Mouse (Mus musculus) intestine, postnatal 0 days (tissue): ENCODE data around the gene Egflam. TPM values are rescaled to one million over a fixed set of nuclear protein-coding genes. Genes with fewer than 3 reads are reported as not detected.

ENCODE experiments used
- ATAC-seq: fragments of 200-750 bp; cut with Nextera tagmentation; 2 replicates; pipeline ENCODE4 v1.8.0; 2017; ENCODE audit warnings: mild to moderate bottlenecking, moderate TSS enrichment, moderate library complexity
- H3K27ac ChIP-seq: fragments of 300-500 bp; sonication (generic); 2 replicates; pipeline ENCODE4 v1.5.1; 2014; ENCODE audit warnings: mild to moderate bottlenecking, low read depth, low read length, moderate library complexity
- H3K27me3 ChIP-seq: fragments of 300-500 bp; sonication (generic); replicated peaks from 2 replicates; pipeline ENCODE4 v1.6.1; 2014; ENCODE audit warnings: low read length, mixed read lengths; ENCODE audit not compliant: control insufficient read depth, insufficient read depth
- H3K36me3 ChIP-seq: fragments of 300-500 bp; sonication (generic); 2 replicates; pipeline ENCODE4 v1.6.1; 2014; ENCODE audit warnings: mild to moderate bottlenecking, moderate library complexity; ENCODE audit not compliant: control insufficient read depth, insufficient read depth
- H3K4me1 ChIP-seq: fragments of 300-500 bp; sonication (generic); replicated peaks from 2 replicates; pipeline ENCODE4 v1.6.1; 2014; ENCODE audit warnings: antibody characterized with exemption, low read length, mixed read lengths; ENCODE audit not compliant: control insufficient read depth, insufficient read depth
- H3K4me2 ChIP-seq: fragments of 300-500 bp; sonication (generic); replicated peaks from 2 replicates; pipeline ENCODE4 v1.6.1; 2014; ENCODE audit warnings: low read depth, mild to moderate bottlenecking, moderate library complexity
- H3K4me3 ChIP-seq: fragments of 300-500 bp; sonication (generic); 2 replicates; pipeline ENCODE4 v1.5.1; 2014; ENCODE audit warnings: low read depth, low read length
- H3K9ac ChIP-seq: fragments of 300-500 bp; sonication (generic); 2 replicates; pipeline ENCODE4 v1.6.1; 2014; ENCODE audit warnings: mild to moderate bottlenecking, low read depth, low read length
- H3K9me3 ChIP-seq: fragments of 300-500 bp; sonication (generic); 2 replicates; pipeline ENCODE4 v1.6.1; 2016; ENCODE audit warnings: mixed run types; ENCODE audit not compliant: control insufficient read depth
- CTCF ChIP-seq: sonication (generic); IDR thresholded peaks from 2 replicates; pipeline ENCODE4 v1.5.1; 2016; ENCODE audit warnings: low read depth, mild to moderate bottlenecking, control low read depth, antibody characterized with exemption, moderate library complexity
- WGBS: fragments of 180-500 bp; shearing (Covaris S2); extraction: QIAGEN DNeasy Blood & Tissue Kit; methylation state at CpG from one replicate; pipeline ENCODE4 v1.1.7; 2014; 5-methylcytosine and 5-hydroxymethylcytosine counted together
- polyA plus RNA-seq: library from polyadenylated mRNA; unstranded; fragments of >200 nt; fragmentation: Nextera tagmentation; extraction: Ambion mirVana; gene quantifications from 2 replicates; pipeline ENCODE4 v1.2.1, GENCODE M21; 2015

Gene Egflam
- polyA plus RNA-seq, 1 experiment from 2014 or later: 5.2 TPM

DNA sequence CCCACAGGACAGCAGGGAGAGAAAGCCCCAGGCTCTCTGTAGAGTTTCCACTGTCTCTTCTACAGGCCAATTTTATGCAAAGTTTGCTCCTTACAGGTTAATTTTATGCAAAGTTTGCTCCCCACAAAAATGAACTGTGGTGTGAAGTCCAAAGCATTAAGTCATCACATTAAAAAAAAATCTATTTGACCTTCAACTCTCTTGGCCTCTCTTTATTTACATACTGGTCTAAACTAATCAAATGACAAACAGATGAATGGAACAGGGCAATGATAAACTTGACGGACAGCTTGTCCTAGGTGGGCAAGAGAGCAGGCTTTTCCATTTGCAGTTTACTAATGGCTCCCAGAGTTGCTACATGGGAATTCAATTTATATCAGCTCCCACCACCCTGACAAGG lies 98.3 kb downstream of the Egflam start:
- no peak for ATAC-seq
- Histone ChIP-seq H3K9ac (no peak overlapping the region), H3K4me2 (no peak overlapping the region), H3K27me3 (no peaks in the 10 kb centered on the region), H3K27ac (no peak overlapping the region), H3K4me3 (no peak overlapping the region), H3K36me3 (no peaks in the 10 kb centered on the region), H3K9me3 (no peaks in the 10 kb centered on the region), H3K4me1 (no peaks in the 10 kb centered on the region)
- WGBS: 63% methylated on average over 1 of the region's 1 CpGs
- no peak for TF ChIP-seq CTCF

DNA sequence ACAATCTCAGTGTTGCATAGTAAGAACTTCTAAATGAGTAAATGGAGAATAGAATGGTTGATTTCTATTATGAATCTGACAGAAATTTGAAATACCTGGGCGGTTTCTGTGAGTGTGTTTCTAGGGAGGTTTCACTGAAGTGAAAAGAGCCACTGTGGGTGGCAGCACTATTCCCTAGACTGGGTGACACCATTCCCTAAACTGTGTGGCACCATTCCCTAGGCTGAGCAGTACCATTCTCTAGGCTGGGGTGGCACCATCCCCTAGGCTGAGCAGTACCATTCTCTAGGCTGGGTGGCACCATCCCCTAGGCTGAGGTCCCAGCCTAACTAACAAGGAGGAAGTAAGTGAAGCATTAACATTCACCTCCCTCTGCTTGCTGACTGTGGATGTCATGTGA lies 103.0 kb downstream of the Egflam start:
- TF ChIP-seq CTCF: no peak
- Histone ChIP-seq H3K36me3 (no peaks in the 10 kb centered on the region), H3K4me2 (no peak overlapping the region), H3K9me3 (no peaks in the 10 kb centered on the region), H3K4me3 (no peak overlapping the region), H3K9ac (no peak overlapping the region), H3K4me1 (no peaks in the 10 kb centered on the region), H3K27ac (no peak overlapping the region), H3K27me3 (no peaks in the 10 kb centered on the region)
- WGBS: 95% methylated on average over 1 of the region's 1 CpGs
- ATAC-seq: no peak

DNA sequence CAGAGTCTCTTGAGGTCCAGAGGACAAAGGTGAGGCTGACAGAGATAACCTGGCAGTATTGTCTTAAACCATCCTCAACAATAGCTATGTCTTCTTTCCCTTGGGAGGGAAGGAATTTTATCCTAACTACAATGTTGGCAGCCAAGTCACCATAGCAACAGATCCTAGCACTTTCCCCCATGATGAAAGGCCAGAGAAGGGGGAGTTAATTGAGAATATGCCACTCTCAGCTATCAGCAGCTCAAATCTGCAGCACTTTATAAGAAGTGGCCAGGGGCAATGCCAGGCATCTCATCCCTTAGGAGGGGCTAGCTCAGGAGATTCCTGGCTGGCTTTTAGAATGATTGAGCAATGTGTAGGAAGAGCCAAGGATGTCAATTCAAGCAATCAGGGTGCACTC lies 105.3 kb downstream of the Egflam start:
- H3K4me2 ChIP-seq: no peak overlapping the region
- no peak overlapping the region for H3K9ac ChIP-seq
- H3K27ac ChIP-seq: no peak overlapping the region
- TF ChIP-seq CTCF: no peak
- H3K4me1 ChIP-seq: peaks cover 3% of the 10 kb centered on the region; the same call in 1 of the 2 replicates
- no peaks in the 10 kb centered on the region for H3K36me3 ChIP-seq
- H3K27me3 ChIP-seq: no peaks in the 10 kb centered on the region
- H3K4me3 ChIP-seq: no peak overlapping the region
- ATAC-seq: no peak
- H3K9me3 ChIP-seq: no peaks in the 10 kb centered on the region

DNA sequence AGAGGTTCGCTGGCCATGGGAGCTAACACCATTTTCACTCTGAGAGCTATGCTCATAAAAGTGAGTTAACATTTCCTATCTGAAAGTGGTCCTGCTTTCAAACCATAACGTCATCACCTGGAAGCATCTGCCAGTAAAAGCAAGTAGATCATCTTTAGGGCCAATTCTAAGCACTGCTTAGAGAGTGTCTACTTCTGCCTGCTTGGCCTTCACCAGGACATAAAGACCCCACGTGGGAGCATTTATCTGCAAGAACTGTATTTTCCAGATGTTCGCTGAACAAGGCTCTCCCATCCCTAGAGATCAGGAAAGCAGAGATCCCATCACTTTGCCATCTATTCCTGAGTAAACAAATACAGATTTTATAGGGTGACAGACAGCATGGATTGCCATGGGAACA lies 108.2 kb downstream of the Egflam start:
- no peak for TF ChIP-seq CTCF
- Histone ChIP-seq H3K9me3 (no peaks in the 10 kb centered on the region), H3K27ac (no peak overlapping the region), H3K9ac (no peak overlapping the region), H3K4me3 (no peak overlapping the region), H3K4me1 (peaks cover 3% of the 10 kb centered on the region; the same call in 1 of the 2 replicates), H3K4me2 (no peak overlapping the region), H3K36me3 (no peaks in the 10 kb centered on the region), H3K27me3 (no peaks in the 10 kb centered on the region)
- no peak for ATAC-seq
- WGBS: 76% methylated on average over 4 of the region's 4 CpGs

DNA sequence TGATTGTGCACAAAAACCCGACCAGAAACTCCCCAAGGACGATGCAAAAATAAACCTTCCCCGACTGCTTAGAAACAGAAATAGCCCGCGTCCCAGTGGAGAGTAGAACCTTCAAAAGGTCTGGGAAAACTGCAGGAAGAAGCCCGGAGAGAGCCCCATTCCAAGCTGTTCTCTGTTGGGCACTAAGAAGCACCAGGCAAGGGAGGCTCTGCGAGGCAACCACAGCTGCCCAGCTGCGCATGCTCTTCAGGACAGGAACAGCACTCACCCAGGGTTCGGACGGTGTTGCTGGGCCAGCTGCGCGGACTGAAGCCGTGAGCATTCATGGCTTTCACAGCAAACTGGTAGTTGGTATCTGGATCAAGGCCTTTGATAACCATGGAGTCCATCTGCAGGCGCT lies 108.7 kb downstream of the Egflam start:
- no peak overlapping the region for H3K9ac ChIP-seq
- ATAC-seq: no peak
- peaks cover 3% of the 10 kb centered on the region; the same call in 1 of the 2 replicates for H3K4me1 ChIP-seq
- WGBS: 70% methylated on average over 14 of the region's 14 CpGs
- H3K4me2 ChIP-seq: no peak overlapping the region
- no peaks in the 10 kb centered on the region for H3K9me3 ChIP-seq
- no peak overlapping the region for H3K4me3 ChIP-seq
- no peaks in the 10 kb centered on the region for H3K36me3 ChIP-seq
- H3K27ac ChIP-seq: no peak overlapping the region
- no peaks in the 10 kb centered on the region for H3K27me3 ChIP-seq
- no peak for TF ChIP-seq CTCF

DNA sequence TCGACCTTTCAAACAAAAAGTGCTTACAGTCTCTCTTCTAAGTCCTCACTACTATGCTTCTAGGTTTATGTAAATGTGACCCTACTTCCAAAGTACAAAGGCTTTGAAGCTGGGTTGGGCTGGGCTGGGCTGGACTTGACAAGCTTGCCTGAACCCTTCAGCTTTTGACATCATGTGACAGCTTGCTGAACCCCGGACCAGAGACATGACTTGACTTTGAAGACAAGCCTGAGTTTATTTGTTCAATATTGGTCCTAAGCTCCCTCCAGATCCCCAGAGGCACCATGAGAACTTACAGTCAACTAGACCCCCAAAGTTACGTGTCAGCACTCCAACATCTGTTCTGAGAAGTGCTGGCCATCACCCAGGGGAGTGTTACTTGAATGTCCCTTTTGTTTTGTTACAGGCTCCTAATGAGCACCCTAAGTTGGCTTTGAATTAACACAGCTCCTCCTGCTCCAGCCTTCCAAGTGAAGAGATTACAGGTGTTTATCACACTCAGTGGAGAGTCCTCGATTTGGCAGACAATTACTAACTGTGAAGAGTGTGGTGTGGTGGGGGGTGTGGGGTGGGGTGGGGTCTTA lies 109.3 kb downstream of the Egflam start:
- Histone ChIP-seq H3K27me3 (no peaks in the 10 kb centered on the region), H3K4me3 (no peak overlapping the region), H3K4me1 (peaks cover 3% of the 10 kb centered on the region; the same call in 1 of the 2 replicates), H3K27ac (no peak overlapping the region), H3K9me3 (no peaks in the 10 kb centered on the region), H3K4me2 (no peak overlapping the region), H3K9ac (no peak overlapping the region), H3K36me3 (no peaks in the 10 kb centered on the region)
- ATAC-seq: no peak
- TF ChIP-seq CTCF: no peak
- WGBS: 38% methylated on average over 4 of the region's 4 CpGs

DNA sequence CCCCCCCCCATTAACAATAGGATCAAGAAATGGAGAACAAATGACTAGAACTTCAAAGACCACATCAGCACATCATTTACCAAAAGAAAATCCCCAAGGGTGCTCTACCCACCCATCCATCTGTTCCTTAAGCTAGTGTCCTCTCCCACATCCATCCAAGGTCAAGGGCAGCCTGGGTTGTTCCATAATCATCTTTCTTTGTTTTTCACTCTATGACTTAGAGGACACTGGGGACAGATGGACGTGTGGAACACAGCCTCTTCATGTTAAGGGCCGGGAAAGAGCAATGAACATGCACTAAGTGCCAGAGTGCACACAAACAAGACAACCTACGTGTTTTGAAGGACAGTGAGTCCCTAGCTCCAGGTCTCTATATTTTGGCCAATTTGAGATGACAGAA lies 110.3 kb downstream of the Egflam start:
- no peak for TF ChIP-seq CTCF
- 90% methylated on average over 3 of the region's 3 CpGs for WGBS
- no peak overlapping the region for H3K4me2 ChIP-seq
- H3K4me3 ChIP-seq: no peak overlapping the region
- H3K27me3 ChIP-seq: no peaks in the 10 kb centered on the region
- H3K9me3 ChIP-seq: no peaks in the 10 kb centered on the region
- no peak for ATAC-seq
- H3K9ac ChIP-seq: no peak overlapping the region
- H3K36me3 ChIP-seq: no peaks in the 10 kb centered on the region
- peaks cover 3% of the 10 kb centered on the region; the same call in 1 of the 2 replicates for H3K4me1 ChIP-seq
- H3K27ac ChIP-seq: no peak overlapping the region
